Mouse (Mus musculus): ENCODE measurements around the gene Pomc. TPM values are rescaled to one million over a fixed set of nuclear protein-coding genes. Genes with fewer than 3 reads are reported as not detected.

Gene Pomc
- polyA plus RNA-seq (2016; fragmentation: Nextera tagmentation; extraction: Ambion mirVana): 0.87 and 0.90 TPM in 2 replicates

GRCm38 (mm10) chr12:3954651-3955050, at the start of gene Pomc:
Pomc (plus strand) TSS chr12:3954951.
- 26% methylated on average over 22 of the region's 22 CpGs for WGBS (ENCODE audit: insufficient replicate concordance)

GRCm38 (mm10) chr12:3905436-3905835, 49.3 kb upstream of the Pomc start:
- Histone ChIP-seq H3K4me1 (no peaks in the 10 kb centered on the region), H3K9ac (no peak overlapping the region), H3K27me3 (replicated peaks) (no peaks in the 10 kb centered on the region), H3K4me3 (no peak overlapping the region), H3K27ac (no peak overlapping the region), H3K4me2 (no peak overlapping the region), H3K9me3 (replicated peaks) (no peaks in the 10 kb centered on the region), H3K36me3 (peaks cover 81% of the 10 kb centered on the region)
- WGBS (ENCODE audit: insufficient replicate concordance): 82% methylated on average over 9 of the region's 9 CpGs
- ATAC-seq: no peak

More at GRCm38 (mm10) chr12:3954651-3955050, at the start of gene Pomc:
- Histone ChIP-seq H3K4me3 (no peak within 1 kb of the TSS), H3K36me3 (no peaks in the 10 kb centered on the region), H3K27ac (no peak within 1 kb of the TSS), H3K9ac (no peak within 1 kb of the TSS), H3K27me3 (replicated peaks) (peaks cover 34% of the 10 kb centered on the region), H3K4me2 (no peak within 1 kb of the TSS), H3K9me3 (replicated peaks) (no peaks in the 10 kb centered on the region), H3K4me1 (peaks cover 3% of the 10 kb centered on the region)
- ATAC-seq: no peak

GRCm38 (mm10) chr12:3906308-3906707, 48.4 kb upstream of the Pomc start:
- H3K36me3 ChIP-seq: peaks cover 77% of the 10 kb centered on the region
- no peaks in the 10 kb centered on the region for H3K27me3 ChIP-seq (replicated peaks)
- H3K9ac ChIP-seq: no peak overlapping the region
- no peaks in the 10 kb centered on the region for H3K4me1 ChIP-seq
- ATAC-seq: no peak
- no peaks in the 10 kb centered on the region for H3K9me3 ChIP-seq (replicated peaks)
- H3K4me3 ChIP-seq: no peak overlapping the region
- no peak overlapping the region for H3K4me2 ChIP-seq
- no peak overlapping the region for H3K27ac ChIP-seq

GRCm38 (mm10) chr12:3907008-3907407, 47.7 kb upstream of the Pomc start:
- no peaks in the 10 kb centered on the region for H3K9me3 ChIP-seq (replicated peaks)
- H3K4me2 ChIP-seq: no peak overlapping the region
- no peaks in the 10 kb centered on the region for H3K4me1 ChIP-seq
- H3K36me3 ChIP-seq: peaks cover 70% of the 10 kb centered on the region
- no peak overlapping the region for H3K9ac ChIP-seq
- no peak overlapping the region for H3K4me3 ChIP-seq
- ATAC-seq: no peak
- no peak overlapping the region for H3K27ac ChIP-seq
- H3K27me3 ChIP-seq (replicated peaks): no peaks in the 10 kb centered on the region
- 76% methylated on average over 4 of the region's 4 CpGs for WGBS (ENCODE audit: insufficient replicate concordance)

GRCm38 (mm10) chr12:3907418-3907817, 47.3 kb upstream of the Pomc start:
- Histone ChIP-seq H3K9ac (no peak overlapping the region), H3K36me3 (peaks cover 66% of the 10 kb centered on the region), H3K4me1 (no peaks in the 10 kb centered on the region), H3K9me3 (replicated peaks) (no peaks in the 10 kb centered on the region), H3K27me3 (replicated peaks) (no peaks in the 10 kb centered on the region), H3K4me2 (no peak overlapping the region), H3K4me3 (no peak overlapping the region), H3K27ac (no peak overlapping the region)
- WGBS (ENCODE audit: insufficient replicate concordance): 84% methylated on average over 13 of the region's 13 CpGs
- ATAC-seq: no peak

- 64% methylated on average over 10 of the region's 10 CpGs for WGBS (ENCODE audit: insufficient replicate concordance)
- Histone ChIP-seq H3K9ac (no peak overlapping the region), H3K4me2 (no peak overlapping the region), H3K4me3 (no peak overlapping the region), H3K27ac (no peak overlapping the region), H3K36me3 (peaks cover 38% of the 10 kb centered on the region), H3K9me3 (replicated peaks) (no peaks in the 10 kb centered on the region), H3K27me3 (replicated peaks) (no peaks in the 10 kb centered on the region), H3K4me1 (no peaks in the 10 kb centered on the region)
- ATAC-seq: 0 out of 2 replicates have a peak, but pooled peaks have one; percentile 36
Measured at GRCm38 (mm10) chr12:3910466-3911093, 44.2 kb upstream of the Pomc start.

- Histone ChIP-seq H3K27ac (no peak overlapping the region), H3K9me3 (replicated peaks) (no peaks in the 10 kb centered on the region), H3K4me1 (no peaks in the 10 kb centered on the region), H3K36me3 (peaks cover 25% of the 10 kb centered on the region), H3K27me3 (replicated peaks) (no peaks in the 10 kb centered on the region), H3K9ac (no peak overlapping the region), H3K4me3 (no peak overlapping the region), H3K4me2 (no peak overlapping the region)
- 79% methylated on average over 7 of the region's 7 CpGs for WGBS (ENCODE audit: insufficient replicate concordance)
- ATAC-seq: no peak
Measured at GRCm38 (mm10) chr12:3911831-3912348, 42.9 kb upstream of the Pomc start.

- Histone ChIP-seq H3K4me2 (no peak overlapping the region), H3K4me1 (0 out of 2 replicates have a peak, but pooled peaks cover 5% of the 10 kb centered on the region), H3K4me3 (no peak overlapping the region), H3K27me3 (replicated peaks) (no peaks in the 10 kb centered on the region), H3K36me3 (no peaks in the 10 kb centered on the region), H3K9me3 (replicated peaks) (no peaks in the 10 kb centered on the region), H3K27ac (no peak overlapping the region), H3K9ac (no peak overlapping the region)
- ATAC-seq: no peak
- 78% methylated on average over 3 of the region's 3 CpGs for WGBS (ENCODE audit: insufficient replicate concordance)
Measured at GRCm38 (mm10) chr12:3915852-3916251, 38.9 kb upstream of the Pomc start.

GRCm38 (mm10) chr12:3917668-3918341, 36.9 kb upstream of the Pomc start:
- 0 out of 2 replicates have a peak, but pooled peaks cover 5% of the 10 kb centered on the region for H3K4me1 ChIP-seq
- H3K36me3 ChIP-seq: no peaks in the 10 kb centered on the region
- H3K27me3 ChIP-seq (replicated peaks): no peaks in the 10 kb centered on the region
- no peak overlapping the region for H3K9ac ChIP-seq
- no peaks in the 10 kb centered on the region for H3K9me3 ChIP-seq (replicated peaks)
- H3K27ac ChIP-seq: no peak overlapping the region
- ATAC-seq: no peak
- H3K4me2 ChIP-seq: no peak overlapping the region
- WGBS (ENCODE audit: insufficient replicate concordance): 32% methylated on average over 14 of the region's 14 CpGs
- no peak overlapping the region for H3K4me3 ChIP-seq

- H3K4me1 ChIP-seq: 0 out of 2 replicates have a peak, but pooled peaks cover 5% of the 10 kb centered on the region
- H3K4me3 ChIP-seq: no peak overlapping the region
- 54% methylated on average over 3 of the region's 3 CpGs for WGBS (ENCODE audit: insufficient replicate concordance)
- no peak overlapping the region for H3K4me2 ChIP-seq
- no peaks in the 10 kb centered on the region for H3K27me3 ChIP-seq (replicated peaks)
- no peak; the same call in 1 of the 2 replicates for ATAC-seq
- H3K9ac ChIP-seq: no peak overlapping the region
- no peaks in the 10 kb centered on the region for H3K36me3 ChIP-seq
- no peak overlapping the region for H3K27ac ChIP-seq
- H3K9me3 ChIP-seq (replicated peaks): no peaks in the 10 kb centered on the region
Measured at GRCm38 (mm10) chr12:3918577-3918976, 36.2 kb upstream of the Pomc start.

GRCm38 (mm10) chr12:3919423-3919822, 35.3 kb upstream of the Pomc start:
- Histone ChIP-seq H3K27me3 (replicated peaks) (no peaks in the 10 kb centered on the region), H3K9me3 (replicated peaks) (no peaks in the 10 kb centered on the region), H3K27ac (no peak overlapping the region), H3K4me3 (no peak overlapping the region), H3K36me3 (no peaks in the 10 kb centered on the region), H3K9ac (no peak overlapping the region), H3K4me1 (0 out of 2 replicates have a peak, but pooled peaks cover 5% of the 10 kb centered on the region), H3K4me2 (no peak overlapping the region)
- 75% methylated on average over 3 of the region's 3 CpGs for WGBS (ENCODE audit: insufficient replicate concordance)
- ATAC-seq: peak; percentile 70

- no peaks in the 10 kb centered on the region for H3K27me3 ChIP-seq (replicated peaks)
- 5% methylated on average over 1 of the region's 1 CpGs for WGBS (ENCODE audit: insufficient replicate concordance)
- H3K9me3 ChIP-seq (replicated peaks): no peaks in the 10 kb centered on the region
- no peak overlapping the region for H3K4me2 ChIP-seq
- no peak overlapping the region for H3K27ac ChIP-seq
- H3K4me3 ChIP-seq: no peak overlapping the region
- no peak overlapping the region for H3K9ac ChIP-seq
- no peaks in the 10 kb centered on the region for H3K36me3 ChIP-seq
- no peak for ATAC-seq
- no peaks in the 10 kb centered on the region for H3K4me1 ChIP-seq
Measured at GRCm38 (mm10) chr12:3926127-3926526, 28.6 kb upstream of the Pomc start.
